Mouse (Mus musculus): ENCODE data around the gene Pkn2.

Gene Pkn2

DNA sequence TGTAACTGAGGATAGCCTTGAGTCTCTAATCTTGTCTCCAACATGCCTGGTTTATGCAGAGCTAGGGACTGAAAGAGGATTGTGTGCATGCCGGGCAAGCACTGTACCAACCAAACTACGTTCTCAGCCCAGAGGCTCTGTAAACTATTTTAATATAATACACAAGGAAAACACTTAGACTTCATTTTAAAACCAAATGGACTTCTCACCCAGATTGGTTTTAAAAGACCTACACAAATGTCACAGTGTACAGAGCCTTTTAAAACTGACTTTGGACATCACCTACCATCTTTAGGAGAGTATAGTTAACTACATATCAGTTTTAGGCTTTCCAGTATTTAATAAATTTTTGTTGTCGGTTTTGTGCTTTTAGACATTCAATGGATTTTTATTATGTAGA, 48.9 kb downstream of the Pkn2 start:
- no peak for DNase-seq

- no peak for DNase-seq
Observed at GRCm38 (mm10) chr3:142826449-142827146, 55.2 kb downstream of the Pkn2 start.

- DNase-seq, result peak; percentile 9
Observed at GRCm38 (mm10) chr3:142823606-142824005, 58.2 kb downstream of the Pkn2 start.

DNA sequence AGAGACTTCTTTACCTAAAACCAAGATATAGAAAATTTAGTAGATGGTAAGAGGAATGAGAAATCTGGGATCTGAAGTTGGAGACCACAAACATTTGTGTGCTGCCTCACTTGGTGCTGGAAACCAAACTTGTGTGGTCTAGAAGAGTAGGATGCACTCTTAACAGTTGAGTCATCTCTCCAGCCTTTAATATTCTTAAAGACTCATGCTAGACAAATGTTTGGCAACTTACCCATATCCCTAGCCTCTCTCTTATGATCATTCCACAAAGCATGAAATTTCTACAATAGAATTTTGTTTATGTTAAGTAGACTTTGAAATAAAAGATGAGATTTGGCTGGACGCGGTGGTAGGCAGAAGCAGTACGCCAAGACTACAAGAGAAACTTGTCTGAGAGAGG, 64.3 kb downstream of the Pkn2 start:
- DNase-seq, result no peak

- no peak for DNase-seq
Observed at GRCm38 (mm10) chr3:142811582-142811981, 70.2 kb downstream of the Pkn2 start.

DNA sequence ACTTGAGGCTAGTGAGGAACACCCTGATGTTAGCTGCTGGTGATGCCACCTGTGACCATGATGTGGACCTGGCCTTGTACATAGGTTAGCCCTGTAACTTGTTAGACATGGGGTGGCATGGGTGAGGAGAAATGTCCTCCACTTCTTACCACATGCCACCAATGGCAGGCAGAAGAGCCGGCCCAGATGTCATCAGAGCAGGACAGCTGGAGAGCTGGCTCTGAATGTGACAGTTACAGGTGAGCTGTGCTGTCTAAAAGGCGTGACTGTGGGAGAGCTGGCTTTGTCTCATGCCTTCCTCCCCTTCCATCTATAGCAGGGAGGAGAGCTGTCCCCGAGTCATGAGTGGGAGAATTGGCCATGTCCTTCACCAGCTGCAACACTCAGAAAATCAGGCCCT, 86.2 kb downstream of the Pkn2 start:
- DNase-seq, result no peak

DNA sequence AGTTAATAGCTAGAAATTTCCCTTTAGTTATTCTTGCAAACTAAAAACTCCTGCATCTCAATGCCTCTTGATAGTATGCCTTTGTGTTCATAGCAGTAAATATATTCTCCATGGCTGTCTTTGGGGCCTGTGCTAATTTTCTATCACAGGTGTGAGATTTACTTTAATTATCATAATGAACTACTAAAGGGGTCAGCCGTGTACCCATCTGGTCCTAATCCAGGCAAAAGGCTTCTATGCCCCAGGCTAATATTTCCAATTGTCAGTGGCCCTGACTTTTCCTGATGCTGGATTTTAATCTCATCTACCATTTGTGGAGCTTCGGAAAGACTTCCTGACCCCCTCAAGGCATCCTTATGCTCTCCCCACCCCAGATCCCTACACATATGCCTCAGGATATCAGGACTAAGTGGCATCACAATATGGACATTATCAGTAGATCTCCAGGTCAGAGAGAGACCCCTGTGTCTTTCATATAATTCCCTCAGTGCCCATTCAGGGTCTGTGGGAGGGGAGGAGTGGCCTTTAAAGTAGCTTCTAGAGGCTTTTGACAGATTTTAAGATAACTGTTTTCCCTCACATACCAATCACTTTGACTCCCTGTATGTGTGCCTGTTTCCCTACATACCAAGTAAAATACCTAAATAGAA, 95.3 kb downstream of the Pkn2 start:
- DNase-seq, result no peak

GRCm38 (mm10) chr3:142777227-142777626, 104.6 kb downstream of the Pkn2 start:
- no peak for DNase-seq

GRCm38 (mm10) chr3:142773538-142774191, 108.1 kb downstream of the Pkn2 start:
- no peak for DNase-seq

GRCm38 (mm10) chr3:142770518-142770917, 111.3 kb downstream of the Pkn2 start:
- no peak for DNase-seq

DNA sequence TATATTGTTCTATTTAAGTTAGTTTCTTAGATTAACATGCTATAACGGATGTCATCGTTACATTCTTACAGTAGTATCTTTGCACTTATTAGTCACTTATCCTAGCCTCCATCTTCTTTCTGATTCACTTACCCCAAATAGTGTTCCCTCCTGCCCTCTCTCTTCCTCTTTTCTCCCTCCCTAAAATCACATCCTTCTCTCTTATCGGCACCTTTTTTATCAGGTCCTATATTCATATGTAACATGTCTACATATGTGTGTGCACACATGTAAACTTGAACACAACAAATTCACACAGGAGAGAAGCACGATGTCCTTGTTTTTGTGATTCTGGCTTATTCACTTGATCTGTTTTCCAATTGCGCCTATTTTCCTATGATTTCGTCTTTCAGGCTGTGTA, 113.3 kb downstream of the Pkn2 start:
- DNase-seq, result no peak

DNA sequence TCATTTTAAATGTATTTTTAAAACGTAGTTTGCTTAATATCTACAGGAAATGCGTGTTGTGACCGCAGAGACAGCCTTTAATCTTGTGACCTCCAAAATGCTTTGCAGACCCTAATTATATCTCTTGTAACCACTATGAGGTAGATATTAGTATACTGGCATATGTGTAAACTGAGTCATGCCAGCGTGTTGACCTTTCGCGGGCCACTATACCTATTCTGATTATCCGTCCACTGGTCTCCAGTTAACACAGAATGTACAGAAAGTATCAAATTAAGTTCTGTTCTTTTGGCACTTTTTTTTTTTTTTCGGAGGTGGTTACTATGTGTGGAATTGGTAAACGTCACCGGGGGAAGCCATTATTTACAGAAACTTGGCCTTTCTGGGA, 116.0 kb downstream of the Pkn2 start:
- DNase-seq, result no peak

- DNase-seq, result peak; percentile 95
Observed at GRCm38 (mm10) chr3:142764995-142765777, 116.6 kb downstream of the Pkn2 start, which contains the start of gene Gtf2b. Gene Gtf2b (plus strand): TSS chr3:142765045.

GRCm38 (mm10) chr3:142760356-142760755, 121.4 kb downstream of the Pkn2 start:
- no peak for DNase-seq

GRCm38 (mm10) chr3:142758593-142758992, 123.2 kb downstream of the Pkn2 start:
- no peak for DNase-seq

DNA sequence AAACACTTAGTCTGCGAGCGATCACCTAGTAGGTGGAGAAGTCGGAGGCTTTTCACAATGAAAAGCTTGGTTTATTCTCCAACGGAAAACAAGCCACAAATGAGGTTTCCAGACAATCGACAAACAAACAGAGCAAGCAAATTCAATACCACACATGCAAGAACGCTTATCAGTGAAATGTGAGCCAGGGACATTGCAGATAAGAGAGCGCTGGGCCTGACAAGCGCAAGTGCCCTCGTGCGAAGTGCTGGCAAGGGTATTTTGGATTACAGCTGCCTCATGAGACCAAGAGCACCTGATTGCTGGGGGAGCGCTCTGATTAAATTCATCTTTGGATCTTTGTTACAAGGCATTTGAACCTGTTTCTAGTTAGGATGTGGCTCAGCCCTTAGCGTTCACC, 124.0 kb downstream of the Pkn2 start:
- DNase-seq, result peak; percentile 43

GRCm38 (mm10) chr3:142755132-142755867, 126.5 kb downstream of the Pkn2 start:
- no peak for DNase-seq

DNA sequence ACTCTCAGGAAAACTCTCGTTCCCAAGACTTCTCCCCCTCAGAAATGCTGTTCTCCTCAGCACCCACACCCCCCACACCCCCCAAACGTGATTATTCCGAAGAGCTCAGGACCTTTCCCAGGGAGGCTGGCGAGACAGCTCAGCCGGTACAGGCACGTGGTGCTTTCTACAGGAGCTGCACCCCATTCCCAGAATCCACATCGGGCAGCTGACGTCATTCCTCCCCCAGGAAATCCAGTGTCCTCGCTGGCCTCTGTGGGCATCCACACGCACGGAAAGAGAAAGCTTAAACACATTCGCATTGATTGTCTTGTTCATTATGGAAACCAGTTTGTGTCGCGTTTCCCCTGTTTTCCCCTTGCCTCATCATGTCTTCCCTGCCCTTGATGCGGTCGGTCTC, 132.7 kb downstream of the Pkn2 start:
- DNase-seq, result no peak

DNA sequence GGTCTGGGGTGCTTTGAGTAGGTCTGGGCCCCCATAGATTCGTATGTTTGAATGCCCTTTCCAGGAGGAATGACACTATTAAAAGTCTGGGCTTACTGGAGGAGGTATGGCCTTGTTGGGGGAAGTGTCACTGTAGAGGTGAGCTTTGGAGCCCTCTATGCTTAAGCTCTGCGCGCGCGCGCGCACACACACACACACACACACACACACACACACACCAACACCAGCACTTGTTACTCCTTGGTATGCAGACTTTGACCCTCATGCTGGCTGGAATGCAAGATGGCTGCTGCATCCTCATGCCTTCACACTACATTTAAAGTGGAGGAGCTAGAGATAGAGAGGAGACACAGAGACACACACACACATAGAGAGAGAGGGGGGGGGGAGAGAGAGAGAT, 134.1 kb downstream of the Pkn2 start:
- DNase-seq, result no peak

DNA sequence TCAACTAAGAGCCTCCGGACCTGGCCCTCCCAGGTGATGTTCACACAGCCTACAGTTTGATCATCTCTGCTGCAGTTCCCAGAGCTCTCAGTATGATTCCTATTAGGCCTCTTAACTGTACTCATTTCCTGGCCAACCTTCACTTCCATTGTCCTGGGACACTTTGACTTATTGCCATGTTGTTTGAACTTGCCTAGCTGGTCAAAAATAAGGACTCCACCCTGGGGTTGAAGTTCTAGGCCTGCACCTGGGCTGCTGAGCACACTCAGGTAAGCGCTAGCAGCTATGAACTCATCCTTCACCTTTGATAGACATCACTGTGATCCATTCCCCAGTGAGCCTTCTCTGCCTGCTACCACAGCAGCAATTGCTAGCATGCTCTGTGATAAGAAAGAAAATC, 136.7 kb downstream of the Pkn2 start:
- no peak for DNase-seq

DNA sequence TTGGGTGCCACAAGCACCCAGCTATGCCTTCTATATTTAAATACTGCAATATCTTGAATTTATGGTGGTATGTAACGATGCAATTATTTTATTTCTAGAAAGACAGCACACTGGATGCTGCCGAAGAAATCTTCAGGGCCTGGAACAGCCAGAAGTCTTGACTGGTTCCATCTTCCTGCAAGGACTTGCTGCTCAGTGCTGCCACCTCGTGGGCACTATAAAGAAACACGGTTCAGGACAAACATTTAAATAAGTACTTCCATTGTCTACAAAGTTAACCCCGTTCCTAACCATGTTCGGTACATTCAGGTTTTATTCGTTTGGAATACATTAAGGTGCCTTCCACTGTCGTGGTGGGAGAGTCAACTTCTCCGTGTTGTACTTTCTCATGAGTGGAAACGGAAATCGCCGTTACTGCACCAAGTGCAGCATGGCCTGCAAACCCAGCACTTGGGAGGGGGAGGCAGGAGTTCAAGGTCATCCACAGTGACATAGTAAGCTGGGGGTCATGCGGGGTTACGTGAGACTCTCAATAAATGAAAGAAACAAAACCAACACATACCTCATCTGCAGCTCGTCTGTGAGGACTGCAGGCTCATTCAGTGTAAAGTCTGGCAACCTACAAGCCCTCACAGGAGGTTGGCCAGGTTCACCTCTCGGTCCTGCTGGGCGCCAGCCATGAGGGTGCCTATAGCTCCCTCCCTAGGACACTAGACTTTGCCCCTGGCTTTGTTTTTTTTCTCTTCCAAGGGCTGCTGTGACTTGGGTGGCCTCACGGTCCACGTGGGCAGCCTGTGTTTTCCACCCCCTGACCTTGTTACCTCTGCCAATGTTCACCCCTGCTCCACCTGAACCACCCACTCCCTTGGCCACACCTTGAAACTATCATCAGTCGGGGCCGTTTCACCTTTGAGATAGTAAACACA, 137.6 kb downstream of the Pkn2 start:
- peak; percentile 28 for DNase-seq

Measured in lung, postnatal 36 days (tissue).